Mouse (Mus musculus) cerebellum, adult 11 months (tissue): Measurements from ENCODE around the gene Tnfsf10.

Source experiments
- DNase-seq: peaks from one replicate; pipeline ENCODE4 v3.0.0; 2022

The Tnfsf10 gene

DNA sequence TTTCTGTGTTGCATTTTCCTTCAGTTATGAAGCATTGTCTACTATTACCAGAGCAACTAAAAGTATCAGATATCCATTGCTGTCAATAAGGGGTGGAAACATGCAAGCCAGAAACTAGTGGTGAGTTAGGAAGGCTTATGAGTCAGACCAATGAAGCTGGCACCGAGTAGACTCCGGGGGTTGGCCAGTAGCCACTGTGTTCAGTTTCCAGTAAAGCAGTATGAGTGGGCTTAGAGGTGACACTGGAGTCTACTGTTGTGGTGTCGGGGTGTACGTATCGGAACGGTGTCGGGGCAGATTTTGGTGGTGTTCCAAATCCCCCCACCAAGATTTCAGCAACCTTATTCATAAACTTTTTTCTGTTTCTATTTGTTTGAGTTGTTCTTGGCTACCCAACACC lies 5.9 kb upstream of the Tnfsf10 start:
- DNase-seq: no peak

DNA sequence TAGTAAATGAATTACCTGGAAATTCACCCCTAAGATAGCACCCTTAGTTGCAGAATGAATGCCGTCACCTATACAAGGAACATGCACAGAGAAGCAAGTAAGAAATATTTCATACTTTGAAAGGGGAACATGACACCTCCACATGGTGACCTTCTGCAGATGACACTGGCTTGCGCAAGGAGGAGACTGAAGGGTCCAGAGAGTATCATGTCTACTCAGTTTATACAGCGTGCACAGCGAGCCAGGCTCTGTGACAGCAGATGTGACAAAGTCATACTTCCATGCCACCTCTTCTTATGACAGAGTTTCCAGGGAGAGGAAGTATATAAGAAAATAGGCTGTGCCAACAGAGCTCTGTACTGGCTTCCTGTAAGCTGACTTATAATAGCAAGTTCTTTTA lies 5.4 kb upstream of the Tnfsf10 start:
- DNase-seq: no peak

DNA sequence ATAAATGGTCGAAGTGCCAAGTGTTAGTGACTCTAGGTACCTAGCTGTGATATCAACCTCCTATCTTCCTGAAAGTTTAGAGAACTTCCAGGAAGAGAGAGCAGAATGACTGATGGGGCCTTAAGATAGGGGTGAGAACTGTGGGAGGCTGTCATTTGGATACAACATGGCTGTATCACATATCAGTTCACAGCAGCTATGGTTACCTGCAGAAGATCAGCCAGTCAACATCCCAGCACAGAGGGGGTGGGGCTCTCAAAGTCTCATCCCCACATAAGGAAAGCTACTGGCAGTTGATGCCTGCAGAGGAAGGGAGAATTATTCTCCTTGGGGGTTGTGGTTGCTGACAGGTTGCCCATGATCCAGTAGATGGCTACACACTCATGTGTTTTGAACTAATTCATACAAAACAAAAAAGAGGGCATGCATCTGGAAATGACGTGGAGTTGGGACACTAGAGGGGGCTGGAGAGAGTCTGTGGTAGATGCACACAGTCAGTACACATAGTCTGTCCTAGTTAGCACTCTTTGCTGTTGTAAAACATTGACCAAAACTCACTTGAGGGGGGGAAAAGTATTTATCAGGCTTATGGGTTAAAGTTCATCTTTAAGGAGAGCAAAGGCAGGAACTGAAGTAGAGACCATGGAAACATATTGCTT lies 2.2 kb upstream of the Tnfsf10 start:
- DNase-seq: no peak

DNA sequence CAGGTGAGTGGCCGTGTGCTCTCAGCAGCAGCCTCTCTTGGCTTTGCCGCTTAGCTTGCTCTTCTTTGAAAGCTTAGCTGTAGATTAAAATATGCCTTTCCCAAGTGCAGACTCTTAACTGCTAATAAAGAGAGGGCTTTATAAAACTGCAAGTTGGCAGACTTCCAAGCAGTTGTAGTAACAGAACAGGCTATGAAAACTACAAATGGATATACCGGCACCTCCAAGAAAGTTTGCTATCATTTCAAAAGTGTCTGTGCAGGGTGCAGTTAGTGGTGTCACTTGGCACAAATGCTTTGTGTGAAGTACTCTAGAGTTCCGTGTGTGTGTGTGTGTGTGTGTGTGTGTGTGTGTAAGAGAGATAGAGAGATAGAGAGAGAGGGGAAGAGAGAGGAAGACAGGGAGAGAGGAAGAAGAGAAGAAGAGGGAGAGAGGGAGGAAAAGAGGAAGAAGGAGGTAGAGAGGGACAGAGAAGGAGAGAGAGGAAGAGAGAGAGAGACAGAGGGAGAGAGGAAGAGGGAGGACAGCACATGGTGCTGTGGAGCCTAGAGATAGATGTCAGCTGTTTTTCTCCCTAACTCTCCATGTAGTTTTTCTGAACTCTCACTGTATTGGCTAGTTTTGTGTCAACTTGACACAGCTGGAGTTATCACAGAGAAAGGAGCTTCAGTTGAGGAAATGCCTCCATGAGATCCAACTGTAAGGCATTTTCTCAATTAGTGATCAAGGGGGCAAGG lies 628 bp downstream of the Tnfsf10 start:
- no peak for DNase-seq

DNA sequence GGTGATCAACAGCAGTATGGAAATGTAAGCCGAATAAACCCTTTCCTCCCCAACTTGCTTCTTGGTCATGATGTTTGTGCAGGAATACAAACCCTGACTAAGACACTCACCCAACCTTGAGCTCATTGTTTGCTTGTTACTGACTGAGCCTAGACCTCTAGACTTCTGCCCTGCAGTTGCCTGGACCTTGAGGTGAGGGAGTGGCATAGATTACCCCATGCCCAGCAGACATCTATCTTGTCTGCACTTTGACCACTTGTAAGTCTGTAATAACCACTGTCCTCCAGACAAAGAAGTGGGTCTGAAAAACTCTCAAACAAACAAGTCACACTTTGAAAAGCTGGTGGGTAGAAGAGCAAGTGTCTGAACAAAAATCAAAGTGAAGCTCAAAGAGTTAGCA lies 2.8 kb downstream of the Tnfsf10 start:
- no peak for DNase-seq

DNA sequence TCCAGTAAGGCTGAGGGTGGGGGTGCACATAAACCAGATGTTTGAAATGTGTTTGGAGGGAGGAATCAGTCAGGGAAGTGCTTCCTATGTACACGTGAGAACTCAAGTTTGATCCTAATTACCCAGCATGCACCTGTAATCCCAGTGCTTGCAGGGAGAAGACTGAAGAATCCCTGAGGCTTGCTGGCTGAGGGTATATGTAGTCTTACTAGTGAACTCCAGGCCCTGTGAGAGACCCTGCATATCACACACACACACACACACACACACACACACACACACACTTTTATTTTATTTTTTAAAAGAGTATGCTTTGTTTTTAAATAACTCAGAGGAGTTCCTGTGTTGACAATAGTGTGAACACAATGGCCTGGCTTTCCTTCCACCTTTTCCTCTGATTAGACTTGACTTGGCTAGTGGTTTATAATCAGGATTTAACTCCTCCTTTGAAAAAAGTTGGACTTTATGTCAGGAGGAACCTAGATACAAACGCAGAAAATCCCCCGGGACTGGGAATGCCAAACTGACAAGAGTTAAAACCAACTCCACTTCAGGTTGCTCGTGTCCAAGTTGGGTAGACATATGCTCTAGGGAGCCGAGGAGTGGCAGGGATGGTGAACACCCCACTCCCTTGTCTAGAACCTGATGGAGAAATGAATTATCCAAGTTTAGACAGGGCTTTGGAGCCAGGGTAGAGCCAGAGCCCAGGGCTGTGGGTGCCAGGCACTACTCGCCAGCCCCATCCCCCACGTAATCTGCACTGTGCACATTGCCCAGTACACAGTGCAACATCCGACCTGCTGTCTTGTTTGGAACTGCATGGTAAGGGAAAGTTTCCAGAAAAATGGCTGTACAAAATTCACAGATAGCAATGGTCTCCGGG lies 4.0 kb downstream of the Tnfsf10 start:
- DNase-seq: no peak

DNA sequence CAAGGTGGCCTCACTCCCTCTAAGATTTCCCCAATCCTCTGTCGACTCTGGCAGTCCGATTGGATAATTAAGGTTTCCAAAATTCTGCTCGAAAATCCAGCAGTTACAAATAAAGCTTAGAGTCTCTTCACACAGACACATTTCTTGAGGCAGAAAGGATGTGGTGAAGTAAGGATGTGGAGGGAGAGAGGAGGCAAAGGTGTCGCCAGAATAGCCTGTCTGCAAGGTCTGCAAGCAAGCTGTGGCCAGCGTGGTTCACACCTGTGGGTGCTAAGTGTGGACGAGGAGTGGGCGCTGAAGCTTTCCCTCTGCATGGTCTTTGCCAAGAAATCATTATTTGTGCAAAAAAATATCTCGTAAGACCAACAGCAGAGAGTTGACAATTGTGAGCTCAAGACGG lies 5.8 kb downstream of the Tnfsf10 start:
- DNase-seq: no peak

DNA sequence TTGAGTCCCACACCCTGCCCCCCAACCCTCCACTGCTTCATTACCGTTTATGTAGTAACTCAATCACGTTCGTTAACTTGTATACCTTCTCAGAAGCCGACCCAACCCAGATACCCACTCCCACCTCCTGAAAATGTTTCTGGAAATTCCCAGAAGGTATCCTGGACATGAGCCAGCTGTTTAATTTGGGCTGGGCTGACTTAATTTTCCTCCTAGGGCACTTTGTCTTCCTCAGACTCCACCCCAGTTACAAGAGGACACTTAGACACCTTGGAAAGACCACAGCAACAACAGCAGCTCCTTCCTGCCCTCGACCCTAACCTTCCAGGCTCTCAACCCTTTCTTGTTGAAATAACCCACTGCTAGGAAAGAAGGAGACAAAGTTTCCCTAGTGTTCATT lies 6.7 kb downstream of the Tnfsf10 start:
- no peak for DNase-seq

DNA sequence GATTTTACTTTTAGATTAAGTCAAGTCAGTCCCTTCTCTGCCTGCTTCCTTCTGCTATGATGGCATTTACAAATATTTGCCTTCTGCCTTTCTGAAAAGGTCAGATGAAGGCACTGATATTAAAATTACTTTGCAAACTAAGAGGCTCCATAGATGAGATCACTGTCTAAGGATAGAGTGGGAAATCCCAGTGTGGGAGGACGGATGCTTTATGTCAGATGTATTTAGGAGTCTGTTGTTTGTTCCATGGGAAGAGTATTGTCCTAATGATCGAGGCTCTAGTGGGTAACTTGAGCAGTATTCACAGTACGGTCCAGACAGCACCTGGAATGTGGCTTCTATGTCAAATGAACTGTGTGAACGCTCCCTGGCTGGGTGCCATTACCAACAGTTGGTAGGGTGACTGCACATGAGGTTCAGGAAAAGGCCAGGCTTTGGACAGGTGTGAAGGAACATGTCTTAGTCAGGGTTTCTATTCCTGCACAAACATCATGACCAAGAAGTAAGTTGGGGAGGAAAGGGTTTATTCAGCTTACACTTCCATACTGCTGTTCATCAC lies 9.9 kb downstream of the Tnfsf10 start:
- no peak for DNase-seq

DNA sequence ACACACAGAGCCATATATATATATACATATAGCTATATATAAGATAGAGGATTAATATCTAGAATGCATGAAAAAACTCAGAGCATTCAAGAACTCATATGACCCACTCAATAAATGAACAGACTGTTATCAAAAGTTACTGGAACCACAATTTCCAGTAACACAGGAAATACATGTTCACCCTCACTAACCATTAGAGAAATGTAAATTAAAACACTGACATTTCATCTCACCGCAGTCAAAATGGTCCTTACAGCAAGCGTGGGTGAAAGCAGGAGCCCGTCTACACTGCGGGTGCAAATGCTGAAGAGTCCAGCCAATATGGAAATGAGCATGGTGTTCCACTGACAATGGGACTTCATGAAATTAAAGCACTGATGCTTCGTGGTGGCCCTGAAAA lies 13.9 kb downstream of the Tnfsf10 start:
- DNase-seq: no peak

DNA sequence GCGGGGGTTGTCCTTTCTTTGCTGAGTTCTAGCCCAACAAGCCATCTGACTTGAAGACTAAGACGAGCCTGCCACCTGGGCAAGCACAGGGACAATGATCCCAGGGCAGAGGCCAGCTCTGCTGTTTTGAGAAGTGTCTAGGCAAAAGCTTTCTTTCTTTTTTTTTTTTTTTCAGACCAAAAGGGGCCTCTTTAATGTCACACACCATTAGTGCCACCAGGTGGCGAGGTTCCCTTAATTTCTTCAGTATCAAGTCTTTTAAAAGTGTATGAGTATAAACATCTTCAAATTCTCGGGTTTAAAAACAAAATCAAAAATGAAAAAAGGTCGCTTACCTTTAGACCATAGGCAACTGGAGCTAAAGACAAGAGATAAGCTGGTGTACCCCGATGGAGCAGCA lies 21.6 kb downstream of the Tnfsf10 start:
- DNase-seq: no peak

DNA sequence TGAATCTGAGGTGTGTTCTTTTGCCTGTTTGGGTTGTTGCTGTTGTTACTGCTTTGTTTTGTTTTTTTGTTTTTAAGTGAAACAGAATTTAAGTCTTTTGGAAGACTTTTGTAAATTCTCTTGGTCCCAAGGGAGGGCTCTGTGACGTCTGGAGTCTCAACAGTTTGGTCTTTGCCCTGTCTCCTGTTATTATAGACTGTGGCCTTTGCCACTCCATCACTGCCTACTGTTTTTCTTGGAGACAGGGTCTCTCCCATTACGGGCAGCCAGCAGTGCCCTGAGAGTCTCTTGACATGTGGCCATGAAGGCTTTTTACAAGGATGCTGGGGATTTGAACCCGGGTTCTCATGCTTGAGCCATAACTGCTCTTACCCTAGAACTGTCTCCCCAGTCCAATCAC lies 22.1 kb downstream of the Tnfsf10 start:
- no peak for DNase-seq

DNA sequence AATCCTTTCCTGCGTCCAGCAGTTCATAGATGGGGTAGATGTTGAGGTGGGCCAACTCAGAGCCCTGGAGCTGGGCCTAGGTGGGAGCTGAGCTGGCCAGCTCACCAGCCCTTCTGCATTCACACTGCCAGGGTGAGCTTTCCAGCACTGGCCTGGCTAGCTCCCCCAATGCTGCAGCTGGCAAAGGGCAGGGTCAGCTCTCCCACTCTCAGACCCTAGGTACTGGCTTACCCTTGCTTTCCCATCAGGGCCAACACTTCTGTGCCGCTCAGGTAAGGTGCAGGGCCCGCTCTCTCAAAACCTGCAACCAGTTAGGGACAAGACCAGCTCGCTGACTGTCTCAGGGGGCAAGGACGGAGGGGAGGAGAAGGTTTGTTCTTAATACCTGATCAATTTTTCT lies 23.9 kb downstream of the Tnfsf10 start:
- no peak for DNase-seq

DNA sequence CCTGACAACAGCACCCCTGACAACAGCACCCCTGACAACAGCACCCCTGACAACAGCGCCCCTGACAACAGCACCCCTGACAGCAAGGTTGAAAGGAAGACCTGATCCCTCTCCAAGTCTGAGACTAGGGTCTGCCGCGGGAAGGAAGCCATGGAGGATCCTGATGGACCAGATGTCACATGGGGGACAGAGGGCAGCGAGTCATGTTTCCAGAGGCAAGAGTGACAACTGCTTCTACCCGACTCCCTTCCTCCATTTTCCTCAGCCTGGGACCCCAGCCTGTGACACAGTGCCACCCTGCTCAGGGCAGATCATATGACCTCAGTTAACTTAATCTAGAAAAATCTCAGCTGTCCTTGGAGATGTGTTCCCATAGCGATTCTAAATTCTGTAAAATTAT lies 25.6 kb downstream of the Tnfsf10 start:
- DNase-seq: no peak

DNA sequence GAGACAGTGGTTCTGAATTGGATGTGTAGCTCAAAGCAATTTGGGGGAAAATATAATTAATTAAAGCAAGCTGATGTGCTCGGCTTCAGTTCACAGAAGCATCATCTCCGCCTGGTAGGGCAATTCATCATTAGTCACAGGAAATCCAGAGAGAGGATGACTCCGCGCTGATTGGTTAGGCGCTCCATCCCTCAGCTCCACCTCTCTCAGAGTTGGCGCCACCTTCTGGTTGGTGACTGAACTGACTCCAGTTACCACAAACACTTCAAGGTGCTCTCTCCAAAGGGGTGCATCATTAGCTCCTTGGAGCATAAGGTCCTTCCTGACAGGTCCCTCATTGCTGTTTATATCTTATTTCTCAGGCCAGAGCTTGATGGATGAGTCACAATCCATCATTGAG lies 28.7 kb downstream of the Tnfsf10 start:
- DNase-seq: no peak

DNA sequence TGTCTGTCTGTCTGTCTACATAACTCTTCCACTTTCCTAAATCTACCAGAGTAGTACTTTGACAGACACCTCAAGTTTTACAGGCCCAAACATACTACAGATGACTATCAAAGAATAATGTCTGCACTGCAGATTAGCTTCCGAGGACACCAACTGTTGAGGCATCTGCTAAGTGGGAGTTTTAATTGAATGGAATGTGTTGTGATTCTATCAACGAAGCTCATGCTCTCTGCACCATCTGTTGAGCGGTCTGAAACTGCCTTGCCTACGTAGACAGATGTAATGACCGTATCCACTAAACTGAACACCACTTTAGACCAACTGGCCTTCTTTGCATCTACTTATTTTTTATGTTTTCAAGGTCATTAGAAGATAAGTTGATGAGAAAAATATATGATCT lies 31.6 kb downstream of the Tnfsf10 start:
- DNase-seq: no peak

DNA sequence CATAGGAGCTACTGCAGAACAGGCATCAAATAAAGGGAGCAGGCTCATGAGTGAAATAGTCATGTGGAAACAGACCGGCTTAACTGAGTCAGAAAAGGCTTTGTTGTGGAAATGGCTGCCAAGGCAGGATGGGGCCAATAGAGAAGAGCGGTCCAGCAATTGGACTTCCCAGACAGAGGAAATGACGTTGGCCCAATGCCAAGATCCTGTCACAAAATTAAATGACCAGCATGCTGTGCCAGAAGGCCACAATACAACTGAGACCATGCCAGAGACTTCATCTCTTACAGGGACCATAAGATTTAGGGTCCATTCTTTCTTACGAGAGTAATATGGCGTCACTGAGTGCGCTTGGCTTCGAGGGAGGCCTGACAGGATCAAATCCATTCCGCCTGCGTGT lies 34.3 kb downstream of the Tnfsf10 start:
- DNase-seq: no peak

DNA sequence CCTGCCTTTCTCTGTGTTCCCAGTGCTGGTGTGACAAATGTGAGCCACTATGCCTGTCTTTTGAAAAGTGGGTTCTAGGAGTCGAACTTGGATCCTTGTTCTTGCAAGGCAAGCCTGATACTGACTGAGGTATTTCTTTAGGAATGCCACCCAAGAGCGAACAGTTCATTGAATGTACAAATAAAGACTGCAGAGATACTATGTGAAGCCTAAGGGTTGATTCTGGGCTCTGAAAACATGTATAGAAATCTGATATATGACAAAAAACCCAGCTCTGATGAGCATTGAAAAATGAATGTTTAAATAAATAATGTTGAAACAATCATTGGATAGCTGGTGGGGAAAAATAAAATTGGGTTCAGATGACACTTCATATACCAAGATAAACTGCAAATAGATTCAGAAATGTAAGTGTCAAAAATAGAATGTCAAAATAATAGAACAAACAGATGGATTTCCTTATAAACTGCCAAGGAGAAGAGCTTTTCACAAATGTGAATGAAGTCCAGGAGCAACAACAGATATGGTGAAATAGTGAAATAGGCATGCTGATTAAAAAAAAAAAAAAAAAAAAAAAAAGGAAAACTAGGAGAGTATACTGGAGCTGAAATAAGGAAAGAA lies 42.4 kb downstream of the Tnfsf10 start:
- no peak for DNase-seq

DNA sequence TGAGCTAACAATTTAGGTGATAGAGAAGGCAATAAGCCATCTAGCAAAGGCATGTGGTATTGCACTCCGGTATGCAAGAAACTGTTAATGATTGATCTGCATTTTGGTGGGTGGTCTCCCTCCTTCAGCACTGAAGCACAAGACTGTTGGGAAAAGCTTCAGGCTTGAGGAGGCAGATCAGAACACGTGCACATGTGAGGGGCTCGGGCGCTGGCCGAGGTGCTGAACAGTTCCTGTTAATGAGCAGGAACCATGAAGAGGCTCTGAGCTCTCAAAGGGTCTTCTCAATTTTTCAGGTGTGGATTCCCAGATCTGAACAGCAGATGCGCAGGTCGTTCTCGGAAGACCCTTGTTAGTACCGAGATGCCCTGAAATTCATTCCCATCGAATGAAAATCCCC lies 53.3 kb downstream of the Tnfsf10 start:
- DNase-seq: no peak

DNA sequence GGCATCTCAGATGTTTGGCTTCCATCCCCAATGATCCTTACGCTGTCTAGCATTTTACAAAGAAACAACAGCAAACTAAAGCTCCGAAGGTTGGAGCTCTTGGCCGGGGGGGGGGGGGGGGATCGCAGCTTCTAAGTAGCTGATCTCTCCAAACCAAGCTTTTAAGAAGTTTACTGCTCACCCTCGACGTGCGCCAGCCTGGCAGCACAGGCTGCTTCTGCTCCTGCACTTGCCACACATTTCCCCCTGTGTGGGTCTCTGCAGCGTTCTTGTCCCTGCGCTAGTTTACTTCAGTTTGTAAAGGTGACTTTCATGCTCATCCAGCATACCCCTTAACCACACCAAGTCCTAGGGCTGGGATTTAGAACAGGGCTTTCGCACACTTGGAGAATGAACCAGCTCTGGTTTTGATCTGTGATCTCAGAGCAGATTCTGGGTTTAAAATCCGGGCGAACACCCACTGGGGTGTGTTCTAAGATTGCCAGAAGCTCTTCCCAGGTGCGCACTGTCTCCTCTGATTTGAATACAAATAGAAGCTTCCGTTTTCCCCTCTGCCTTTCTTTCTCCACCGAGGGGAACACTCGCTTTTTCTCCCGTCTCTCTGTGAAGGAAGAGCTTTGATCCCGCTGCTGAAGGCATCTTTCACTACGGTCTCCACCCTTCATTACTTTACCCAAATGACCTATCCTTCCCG lies 53.9 kb downstream of the Tnfsf10 start:
- no peak for DNase-seq

DNA sequence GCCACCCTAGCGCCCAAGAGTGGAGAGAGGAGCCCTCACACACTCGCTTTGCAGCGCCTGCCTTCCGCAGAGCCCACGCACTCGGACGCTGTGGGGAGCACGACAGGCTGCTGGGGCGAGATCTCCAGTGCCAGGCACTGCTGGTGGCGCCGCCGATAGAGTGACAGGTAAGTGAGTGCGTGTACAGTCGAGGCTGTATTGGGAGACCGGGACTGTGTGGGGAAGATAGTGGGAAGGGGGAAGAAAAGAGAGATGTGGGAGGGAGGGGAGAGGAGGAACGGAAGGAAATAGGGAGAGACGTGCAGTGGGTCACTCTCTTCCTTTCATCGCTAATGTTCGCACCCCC lies 54.4 kb downstream of the Tnfsf10 start, which contains the start of gene Ghsr:
TSS of gene Ghsr (plus strand) at position 76 of the 346 bp plus-strand sequence.
- no peak for DNase-seq
